Mouse (Mus musculus): ENCODE data around the gene Ccdc88c. TPM values are rescaled to one million over a fixed set of nuclear protein-coding genes. Genes with fewer than 3 reads are reported as not detected.
"Not testable (repeated sequence)": the region's sequence is repeated elsewhere in the genome, so short reads cannot be mapped to it uniquely, and the experiment has no call there.

Gene Ccdc88c
- polyA plus RNA-seq, 1 experiment from 2014 or later: 5.9 TPM

- Histone ChIP-seq H3K4me3 (ENCODE audit: low read depth, low read length) (no peak overlapping the region), H3K9me3 (replicated peaks; ENCODE audit: control insufficient read depth, low read length) (no peaks in the 10 kb centered on the region), H3K4me2 (ENCODE audit: low read depth, low read length) (no peak overlapping the region), H3K27me3 (ENCODE audit: control insufficient read depth, insufficient read depth, low read depth, low read length) (no peaks in the 10 kb centered on the region), H3K4me1 (ENCODE audit: control insufficient read depth, low read depth, low read length) (peaks cover 84% of the 10 kb centered on the region), H3K9ac (ENCODE audit: low read depth, low read length) (peak overlapping the region; percentile 6; the same call in 1 of the 2 replicates), H3K27ac (ENCODE audit: low read length) (peak overlapping the region; percentile 2; the same call in 1 of the 2 replicates), H3K36me3 (ENCODE audit: control insufficient read depth, insufficient read depth) (no peaks in the 10 kb centered on the region)
- no peak for ATAC-seq (ENCODE audit: low read depth)
- WGBS (ENCODE audit: insufficient replicate concordance): 44% methylated on average over 10 of the region's 10 CpGs
Measured at GRCm38 (mm10) chr12:101014549-101015164, 14.2 kb downstream of the Ccdc88c start.

GRCm38 (mm10) chr12:101013668-101014067 is 15.2 kb downstream of the Ccdc88c start:
- not testable (repeated sequence) for H3K4me3 ChIP-seq (ENCODE audit: low read depth, low read length); H3K27ac ChIP-seq (ENCODE audit: low read length); H3K36me3 ChIP-seq (ENCODE audit: control insufficient read depth, insufficient read depth); H3K9me3 ChIP-seq (replicated peaks; ENCODE audit: control insufficient read depth, low read length); H3K27me3 ChIP-seq (ENCODE audit: control insufficient read depth, insufficient read depth, low read depth, low read length); H3K4me2 ChIP-seq (ENCODE audit: low read depth, low read length); ATAC-seq (ENCODE audit: low read depth); H3K9ac ChIP-seq (ENCODE audit: low read depth, low read length)
- 86% methylated on average over 9 of the region's 9 CpGs for WGBS (ENCODE audit: insufficient replicate concordance)
- H3K4me1 ChIP-seq (ENCODE audit: control insufficient read depth, low read depth, low read length): peaks cover 88% of the 10 kb centered on the region

- 60% methylated on average over 8 of the region's 8 CpGs for WGBS (ENCODE audit: insufficient replicate concordance)
- H3K9me3 ChIP-seq (replicated peaks; ENCODE audit: control insufficient read depth, low read length): no peaks in the 10 kb centered on the region
- H3K4me3 ChIP-seq (ENCODE audit: low read depth, low read length): no peak overlapping the region
- no peaks in the 10 kb centered on the region for H3K36me3 ChIP-seq (ENCODE audit: control insufficient read depth, insufficient read depth)
- H3K27ac ChIP-seq (ENCODE audit: low read length): no peak overlapping the region
- peaks cover 88% of the 10 kb centered on the region for H3K4me1 ChIP-seq (ENCODE audit: control insufficient read depth, low read depth, low read length)
- H3K27me3 ChIP-seq (ENCODE audit: control insufficient read depth, insufficient read depth, low read depth, low read length): no peaks in the 10 kb centered on the region
- no peak for ATAC-seq (ENCODE audit: low read depth)
- no peak overlapping the region for H3K9ac ChIP-seq (ENCODE audit: low read depth, low read length)
- H3K4me2 ChIP-seq (ENCODE audit: low read depth, low read length): no peak overlapping the region
Measured at GRCm38 (mm10) chr12:101013078-101013665, 15.7 kb downstream of the Ccdc88c start.

- no peaks in the 10 kb centered on the region for H3K36me3 ChIP-seq (ENCODE audit: control insufficient read depth, insufficient read depth)
- no peaks in the 10 kb centered on the region for H3K27me3 ChIP-seq (ENCODE audit: control insufficient read depth, insufficient read depth, low read depth, low read length)
- H3K4me2 ChIP-seq (ENCODE audit: low read depth, low read length): no peak overlapping the region
- ATAC-seq (ENCODE audit: low read depth): no peak
- H3K4me3 ChIP-seq (ENCODE audit: low read depth, low read length): no peak overlapping the region
- no peak overlapping the region for H3K27ac ChIP-seq (ENCODE audit: low read length)
- peaks cover 88% of the 10 kb centered on the region for H3K4me1 ChIP-seq (ENCODE audit: control insufficient read depth, low read depth, low read length)
- no peaks in the 10 kb centered on the region for H3K9me3 ChIP-seq (replicated peaks; ENCODE audit: control insufficient read depth, low read length)
- WGBS (ENCODE audit: insufficient replicate concordance): 53% methylated on average over 17 of the region's 17 CpGs
- peak overlapping the region; percentile 10; the same call in 1 of the 2 replicates for H3K9ac ChIP-seq (ENCODE audit: low read depth, low read length)
Measured at GRCm38 (mm10) chr12:101012197-101013077, 16.4 kb downstream of the Ccdc88c start.

GRCm38 (mm10) chr12:101011017-101011416 is 17.8 kb downstream of the Ccdc88c start:
- no peak overlapping the region for H3K9ac ChIP-seq (ENCODE audit: low read depth, low read length)
- no peak overlapping the region for H3K27ac ChIP-seq (ENCODE audit: low read length)

GRCm38 (mm10) chr12:101010148-101010920 is 18.5 kb downstream of the Ccdc88c start:
- H3K27ac ChIP-seq (ENCODE audit: low read length): peak overlapping the region; percentile 32; the same call in 1 of the 2 replicates
- peaks cover 77% of the 10 kb centered on the region for H3K4me1 ChIP-seq (ENCODE audit: control insufficient read depth, low read depth, low read length)
- H3K4me2 ChIP-seq (ENCODE audit: low read depth, low read length): peak overlapping the region; percentile 32
- H3K36me3 ChIP-seq (ENCODE audit: control insufficient read depth, insufficient read depth): no peaks in the 10 kb centered on the region
- 39% methylated on average over 10 of the region's 10 CpGs for WGBS (ENCODE audit: insufficient replicate concordance)
- ATAC-seq (ENCODE audit: low read depth): peak; percentile 48
- H3K9me3 ChIP-seq (replicated peaks; ENCODE audit: control insufficient read depth, low read length): no peaks in the 10 kb centered on the region
- H3K4me3 ChIP-seq (ENCODE audit: low read depth, low read length): no peak overlapping the region
- H3K27me3 ChIP-seq (ENCODE audit: control insufficient read depth, insufficient read depth, low read depth, low read length): no peaks in the 10 kb centered on the region
- peak overlapping the region; percentile 28; the same call in 1 of the 2 replicates for H3K9ac ChIP-seq (ENCODE audit: low read depth, low read length)

More at GRCm38 (mm10) chr12:101011017-101011416, 17.8 kb downstream of the Ccdc88c start:
- no peak for ATAC-seq (ENCODE audit: low read depth)
- peaks cover 80% of the 10 kb centered on the region for H3K4me1 ChIP-seq (ENCODE audit: control insufficient read depth, low read depth, low read length)
- H3K4me3 ChIP-seq (ENCODE audit: low read depth, low read length): no peak overlapping the region
- 80% methylated on average over 7 of the region's 7 CpGs for WGBS (ENCODE audit: insufficient replicate concordance)
- H3K4me2 ChIP-seq (ENCODE audit: low read depth, low read length): no peak overlapping the region
- no peaks in the 10 kb centered on the region for H3K9me3 ChIP-seq (replicated peaks; ENCODE audit: control insufficient read depth, low read length)
- no peaks in the 10 kb centered on the region for H3K27me3 ChIP-seq (ENCODE audit: control insufficient read depth, insufficient read depth, low read depth, low read length)
- H3K36me3 ChIP-seq (ENCODE audit: control insufficient read depth, insufficient read depth): no peaks in the 10 kb centered on the region

GRCm38 (mm10) chr12:101009225-101009624 is 19.6 kb downstream of the Ccdc88c start:
- Histone ChIP-seq H3K27me3 (ENCODE audit: control insufficient read depth, insufficient read depth, low read depth, low read length) (no peaks in the 10 kb centered on the region), H3K9ac (ENCODE audit: low read depth, low read length) (no peak overlapping the region), H3K36me3 (ENCODE audit: control insufficient read depth, insufficient read depth) (no peaks in the 10 kb centered on the region), H3K9me3 (replicated peaks; ENCODE audit: control insufficient read depth, low read length) (no peaks in the 10 kb centered on the region), H3K4me1 (ENCODE audit: control insufficient read depth, low read depth, low read length) (peaks cover 67% of the 10 kb centered on the region), H3K4me3 (ENCODE audit: low read depth, low read length) (no peak overlapping the region), H3K27ac (ENCODE audit: low read length) (no peak overlapping the region; the same call in 1 of the 2 replicates), H3K4me2 (ENCODE audit: low read depth, low read length) (no peak overlapping the region)
- 67% methylated on average over 4 of the region's 4 CpGs for WGBS (ENCODE audit: insufficient replicate concordance)
- ATAC-seq (ENCODE audit: low read depth): no peak

GRCm38 (mm10) chr12:101008648-101009047 is 20.2 kb downstream of the Ccdc88c start:
- Histone ChIP-seq H3K27me3 (ENCODE audit: control insufficient read depth, insufficient read depth, low read depth, low read length) (no peaks in the 10 kb centered on the region), H3K9ac (ENCODE audit: low read depth, low read length) (no peak overlapping the region), H3K27ac (ENCODE audit: low read length) (peak overlapping the region; percentile 14; the same call in 1 of the 2 replicates), H3K4me2 (ENCODE audit: low read depth, low read length) (no peak overlapping the region), H3K4me3 (ENCODE audit: low read depth, low read length) (no peak overlapping the region), H3K36me3 (ENCODE audit: control insufficient read depth, insufficient read depth) (no peaks in the 10 kb centered on the region), H3K9me3 (replicated peaks; ENCODE audit: control insufficient read depth, low read length) (no peaks in the 10 kb centered on the region), H3K4me1 (ENCODE audit: control insufficient read depth, low read depth, low read length) (peaks cover 61% of the 10 kb centered on the region)
- no peak for ATAC-seq (ENCODE audit: low read depth)
- WGBS (ENCODE audit: insufficient replicate concordance): 42% methylated on average over 4 of the region's 4 CpGs
